Mouse (Mus musculus): ENCODE data around the gene Txndc11.

Gene Txndc11

DNA sequence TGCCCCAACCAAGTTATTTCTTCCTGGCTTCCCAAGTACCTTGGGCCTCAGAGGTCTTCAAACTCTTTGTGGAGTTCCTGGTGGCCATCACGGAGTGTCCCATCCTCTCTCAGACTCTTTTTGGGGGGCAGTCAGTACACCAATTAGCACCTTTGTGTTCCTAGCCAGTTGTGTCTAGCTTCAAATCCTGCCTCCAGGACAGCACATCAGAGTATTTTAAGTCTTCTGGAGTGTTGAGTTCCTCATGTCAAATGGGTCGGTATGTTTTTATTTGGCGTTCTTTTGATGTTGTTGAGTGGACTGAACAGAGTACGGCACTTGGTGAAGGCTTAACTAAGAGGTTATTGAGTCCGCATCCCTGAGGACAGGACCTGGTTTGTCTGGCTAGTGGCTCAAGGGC lies 69.0 kb downstream of the Txndc11 start:
- no peak for DNase-seq (ENCODE audit: low spot score in 2 of 2)

- DNase-seq (ENCODE audit: low spot score in 2 of 2) = no peak
These were observed 69.7 kb downstream of the Txndc11 start for GRCm38 (mm10) chr16:11064742-11065141.

DNA sequence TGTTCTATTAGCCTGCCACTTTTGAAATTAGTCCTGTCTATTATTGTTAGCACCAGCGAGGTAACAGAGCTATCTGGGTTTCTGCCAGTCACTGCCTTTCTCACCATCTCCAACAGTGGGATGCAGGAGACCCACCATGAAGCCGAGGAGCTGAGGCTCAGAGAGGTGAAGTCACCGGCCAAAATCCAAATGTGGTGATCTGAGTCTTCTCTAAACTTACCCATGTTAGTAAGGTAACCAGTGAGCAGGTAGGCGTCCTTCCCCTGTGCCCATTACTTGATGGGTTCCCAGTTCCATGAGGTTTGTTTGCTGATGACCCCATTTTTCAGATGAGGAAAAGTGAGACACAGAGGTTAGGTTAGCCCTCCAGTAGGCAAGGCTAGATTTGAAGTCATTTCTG lies 70.1 kb downstream of the Txndc11 start:
- DNase-seq (ENCODE audit: low spot score in 2 of 2) = no peak

DNA sequence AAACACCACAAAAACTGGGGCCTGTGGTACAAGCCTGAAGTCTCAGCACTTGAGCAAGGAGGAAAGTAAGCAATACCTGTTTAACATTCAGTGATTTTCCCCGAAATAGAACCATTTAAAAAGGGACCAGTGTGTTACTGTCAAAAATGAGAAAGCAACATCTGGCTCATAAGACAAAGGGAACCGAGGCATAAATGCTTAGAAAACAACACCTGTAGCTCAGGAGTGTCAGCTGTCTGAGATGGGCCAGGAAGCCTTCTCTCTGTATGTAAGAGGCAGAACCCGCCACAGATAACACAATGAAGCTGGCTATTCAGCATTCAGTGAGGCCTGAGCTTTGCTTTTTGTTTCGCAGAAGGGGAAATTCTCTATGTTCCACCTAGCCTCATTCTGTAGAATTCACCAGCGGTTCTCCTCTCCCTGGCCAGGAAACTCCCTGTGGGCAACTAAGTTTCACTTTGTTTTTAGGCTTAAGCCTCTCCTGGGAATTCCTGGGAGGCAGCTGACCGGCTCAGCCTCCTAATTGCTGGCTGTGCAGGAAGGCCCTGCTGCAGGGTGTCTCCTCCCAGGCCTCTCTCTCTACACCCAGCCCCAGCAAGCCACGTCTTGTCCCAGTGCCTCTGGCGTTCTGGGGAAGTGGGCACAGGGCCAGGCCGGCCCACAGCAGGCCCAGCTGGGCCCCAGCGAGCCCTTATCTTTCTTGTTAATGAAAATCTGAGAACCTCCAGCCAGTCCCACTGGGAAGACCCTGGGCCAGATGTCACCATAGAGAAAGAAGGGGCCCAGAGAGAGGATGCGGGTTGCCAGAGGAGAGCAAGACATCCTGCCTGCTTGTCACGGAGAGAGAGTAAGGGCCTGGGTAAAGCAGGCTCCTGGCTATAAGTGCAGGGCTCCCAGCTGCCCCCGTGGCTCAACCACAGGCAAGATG lies 71.4 kb downstream of the Txndc11 start:
- DNase-seq (ENCODE audit: low spot score in 2 of 2) = peak; percentile 84 to 85

DNA sequence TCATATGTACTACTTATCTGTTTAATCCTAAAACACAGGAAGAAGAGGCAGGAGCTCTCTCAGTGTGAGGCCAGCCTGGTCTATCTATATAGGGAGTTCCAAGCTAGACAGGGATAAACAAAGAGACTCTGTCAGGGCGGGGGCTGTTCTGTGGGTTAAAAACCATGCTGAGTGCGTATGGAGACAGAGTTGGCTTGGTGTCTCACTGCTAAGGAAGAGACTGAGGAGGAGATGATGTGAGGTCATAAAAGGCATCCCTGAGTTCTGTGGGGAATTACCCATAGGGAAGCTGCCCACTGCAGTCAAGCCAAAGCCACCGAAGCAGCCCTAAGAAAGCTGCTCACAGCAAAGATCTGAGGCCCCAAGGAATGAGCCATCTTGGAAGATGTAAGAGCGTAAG lies 73.8 kb downstream of the Txndc11 start, which contains the start of gene Snn:
Snn (plus strand) TSS at position 301 of the 400 bp plus-strand sequence.
- no peak for DNase-seq (ENCODE audit: low spot score in 2 of 2)

DNA sequence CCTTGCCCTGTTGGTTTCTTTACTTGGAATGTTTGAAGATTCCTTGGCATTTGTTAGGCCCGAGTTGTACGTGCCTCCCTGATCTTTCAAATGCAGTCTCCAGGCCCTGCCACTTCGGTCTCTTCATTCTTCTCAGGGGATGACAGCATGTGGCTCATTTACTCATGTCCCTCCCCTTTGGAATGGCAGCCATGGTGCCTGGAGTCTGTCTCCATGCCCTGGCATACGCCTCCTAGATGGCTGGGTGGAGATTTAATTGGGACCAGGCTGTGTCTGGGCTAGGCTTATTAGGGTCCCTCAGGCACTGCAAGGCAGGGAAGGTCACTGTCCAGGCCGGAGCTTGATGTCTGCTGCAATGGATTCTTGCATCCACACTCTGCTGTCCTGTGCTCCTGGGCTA lies 78.5 kb downstream of the Txndc11 start:
- no peak for DNase-seq (ENCODE audit: low spot score in 2 of 2)

DNA sequence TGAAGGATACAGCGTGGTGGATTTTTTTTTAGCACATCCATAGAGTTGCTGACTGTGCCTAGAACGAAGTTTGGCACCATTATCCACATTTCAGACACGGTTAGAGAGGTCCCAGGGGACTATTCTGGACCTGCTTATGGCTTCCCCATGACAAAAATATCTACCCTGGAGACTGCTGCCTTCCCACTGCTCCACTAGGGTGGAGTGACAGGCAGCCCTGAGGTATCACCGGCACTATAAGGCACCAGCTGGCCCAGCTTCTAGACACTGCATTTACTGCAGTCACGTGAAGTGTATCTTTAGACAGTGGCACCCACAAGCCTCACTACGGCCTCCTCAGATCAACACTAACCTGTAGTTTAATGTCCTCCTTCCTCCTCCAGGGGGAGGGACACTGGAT lies 79.6 kb downstream of the Txndc11 start:
- DNase-seq (ENCODE audit: low spot score in 2 of 2) = no peak

DNA sequence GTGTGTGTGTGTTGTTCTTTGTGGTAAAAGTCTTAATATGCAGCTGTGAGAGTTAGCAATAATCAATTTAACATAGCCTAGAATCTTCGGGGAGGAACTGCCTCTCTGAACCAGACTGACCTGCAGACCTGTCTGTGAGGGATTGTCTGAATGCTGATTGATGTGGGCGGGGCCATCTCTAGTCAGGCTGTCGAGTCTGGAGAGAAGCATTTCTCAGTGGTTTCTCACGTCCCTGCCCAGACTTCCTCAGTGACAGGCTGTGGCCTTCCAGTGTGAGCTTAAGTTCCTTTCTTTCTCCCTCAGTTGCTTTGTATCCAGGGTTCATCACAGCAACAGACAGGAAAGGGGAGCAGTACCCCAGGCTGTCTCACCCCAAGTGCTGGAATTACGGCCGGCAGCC lies 80.0 kb downstream of the Txndc11 start:
- DNase-seq (ENCODE audit: low spot score in 2 of 2) = no peak

DNA sequence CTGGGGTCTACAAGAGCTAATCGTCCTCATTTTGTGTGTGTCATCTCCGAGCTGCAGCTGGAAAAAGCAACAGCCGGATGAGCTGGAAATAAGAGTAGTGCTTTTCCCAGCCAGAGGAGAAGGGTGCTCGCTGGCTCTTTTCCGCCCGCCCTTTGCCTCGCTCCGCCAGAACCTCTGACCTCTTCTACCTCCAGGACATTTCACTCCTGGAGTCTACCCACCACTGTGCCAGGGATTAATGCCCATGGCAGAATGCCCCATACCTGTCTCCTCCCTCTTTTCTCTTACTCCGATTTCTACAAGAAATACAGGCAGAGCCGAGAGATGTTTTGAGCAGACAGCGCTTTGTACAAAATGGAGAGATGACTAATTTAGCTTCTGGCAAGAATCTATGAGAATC lies 83.3 kb downstream of the Txndc11 start:
- no peak for DNase-seq (ENCODE audit: low spot score in 2 of 2)

- no peak for DNase-seq (ENCODE audit: low spot score in 2 of 2)
These were observed 84.2 kb downstream of the Txndc11 start for GRCm38 (mm10) chr16:11050226-11050625.

DNA sequence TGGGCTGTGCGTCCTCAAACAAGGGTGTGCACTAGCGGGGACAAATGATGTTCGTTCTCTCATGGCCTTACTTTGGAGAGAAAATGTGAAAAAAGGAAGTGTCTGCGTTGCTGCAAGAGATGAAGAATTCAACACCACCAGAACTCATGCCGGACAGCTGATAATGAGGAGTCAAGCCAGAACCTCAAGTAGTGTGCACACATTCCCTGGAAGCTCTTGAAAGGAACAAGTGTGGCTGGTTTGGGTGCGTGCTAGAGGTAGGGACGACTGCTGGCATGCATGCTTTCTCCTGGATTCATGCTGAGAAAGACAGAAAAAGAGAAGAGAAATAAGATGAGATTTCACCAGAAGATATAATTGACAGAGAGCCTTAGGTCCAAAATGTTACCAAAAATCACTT lies 87.3 kb downstream of the Txndc11 start:
- DNase-seq (ENCODE audit: low spot score in 2 of 2) = no peak

DNA sequence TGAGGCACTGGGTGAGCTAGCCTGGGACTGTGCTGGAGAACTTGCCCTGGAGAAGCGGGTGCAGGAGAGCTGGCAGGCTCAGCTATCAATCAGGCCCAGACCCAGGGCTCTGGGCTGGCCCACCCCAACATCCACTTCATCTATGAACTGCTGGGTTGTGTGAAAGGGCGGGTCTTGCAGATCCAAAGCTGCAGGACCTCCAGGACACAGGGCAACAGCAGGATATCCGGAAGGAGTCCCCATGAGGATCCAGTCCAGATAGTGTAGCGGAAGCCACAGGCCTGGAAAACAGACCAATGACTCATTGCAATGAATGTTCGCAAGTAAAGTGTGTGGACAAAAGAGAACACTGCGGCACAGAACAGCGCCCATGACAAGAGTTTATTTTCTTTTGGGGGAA lies 88.0 kb downstream of the Txndc11 start:
- DNase-seq (ENCODE audit: low spot score in 2 of 2) = no peak

DNA sequence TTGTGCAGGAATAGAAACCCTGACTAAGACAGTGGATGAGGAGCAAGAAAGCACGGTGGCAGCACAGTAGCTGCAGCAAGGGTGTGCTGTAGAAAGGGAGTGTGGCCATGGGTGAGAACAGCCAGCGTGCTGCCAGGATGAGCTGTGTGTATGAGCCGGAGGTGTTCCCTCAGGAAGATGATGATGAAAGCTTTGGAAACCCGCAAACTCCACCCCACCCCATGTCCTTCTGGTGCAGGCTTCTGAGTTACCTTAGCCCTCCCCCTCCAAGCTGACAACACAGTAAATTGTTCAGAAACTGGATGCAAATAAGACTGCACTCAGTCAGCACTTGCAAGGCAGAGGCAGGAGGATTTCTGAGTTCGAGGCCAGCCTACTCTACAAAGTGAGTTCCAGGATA lies 91.2 kb downstream of the Txndc11 start:
- no peak for DNase-seq (ENCODE audit: low spot score in 2 of 2)

GRCm38 (mm10) chr16:11040603-11041002 lies 93.8 kb downstream of the Txndc11 start:
- DNase-seq (ENCODE audit: low spot score in 2 of 2) = no peak

DNA sequence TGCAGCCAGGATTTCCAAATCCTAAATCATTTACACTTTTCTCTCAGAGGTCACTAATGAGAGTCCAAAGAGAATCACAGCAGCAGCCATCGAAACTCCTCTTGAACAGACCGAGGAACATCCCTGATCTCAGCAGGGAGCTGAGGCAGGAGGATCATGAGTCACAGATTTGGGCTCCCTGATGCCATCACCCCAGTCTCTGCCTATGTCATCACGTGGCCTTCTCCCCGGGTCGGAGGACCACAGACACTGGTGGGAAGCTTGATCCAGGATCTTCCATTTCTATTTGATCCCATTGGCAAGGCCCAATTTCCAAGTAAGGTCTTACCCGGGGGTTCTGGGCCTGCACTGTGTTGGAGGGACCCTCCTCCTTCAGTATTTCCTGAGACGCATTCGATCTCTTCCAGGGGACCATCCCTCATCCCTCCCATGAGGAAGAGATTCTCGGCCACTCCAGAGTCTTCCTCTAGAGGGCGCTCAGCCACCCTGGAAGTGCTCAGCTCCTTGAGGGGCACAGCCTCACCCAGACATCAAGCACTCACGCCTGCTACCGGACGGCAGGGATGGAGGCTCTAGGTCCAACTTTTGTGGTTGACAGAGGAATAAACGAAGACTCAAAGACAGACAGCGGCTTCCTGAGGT lies 98.5 kb downstream of the Txndc11 start:
- DNase-seq (ENCODE audit: low spot score in 2 of 2) = peak; percentile 48 to 82

- no peak for DNase-seq (ENCODE audit: low spot score in 2 of 2)
These were observed 99.2 kb downstream of the Txndc11 start for GRCm38 (mm10) chr16:11035273-11035672.

GRCm38 (mm10) chr16:11034193-11034803 lies 100.2 kb downstream of the Txndc11 start:
- peak; percentile 75 to 87 for DNase-seq (ENCODE audit: low spot score in 2 of 2)

- no peak for DNase-seq (ENCODE audit: low spot score in 2 of 2)
These were observed 103.1 kb downstream of the Txndc11 start for GRCm38 (mm10) chr16:11031320-11031719.

DNA sequence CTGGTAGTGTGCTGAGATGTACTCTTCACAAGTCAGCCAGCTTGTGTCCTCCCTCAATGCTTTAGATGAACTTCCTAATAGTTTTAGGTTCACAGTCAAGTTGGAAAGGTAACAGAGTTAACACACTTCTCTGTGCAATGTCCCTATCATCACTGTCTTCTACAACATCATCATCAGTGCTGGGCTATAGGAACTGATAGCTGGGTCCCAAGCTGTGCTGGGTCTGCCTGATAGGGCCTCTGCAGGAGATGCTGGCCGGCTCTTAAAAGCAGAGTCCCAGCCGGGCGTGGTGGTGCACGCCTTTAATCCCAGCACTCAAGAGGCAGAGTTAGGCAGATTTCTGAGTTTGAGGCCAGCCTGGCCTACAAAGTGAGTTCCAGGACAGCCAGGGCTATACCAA lies 103.6 kb downstream of the Txndc11 start:
- DNase-seq (ENCODE audit: low spot score in 2 of 2) = no peak

- no peak for DNase-seq (ENCODE audit: low spot score in 2 of 2)
These were observed 106.2 kb downstream of the Txndc11 start for GRCm38 (mm10) chr16:11028206-11028605.

All from urinary bladder, postnatal 4 days (tissue).